Mouse (Mus musculus) neural tube, embryonic 13.5 days (tissue): ENCODE data around the gene Mrpl12. TPM values are rescaled to one million over a fixed set of nuclear protein-coding genes. Genes with fewer than 3 reads are reported as not detected.

Source experiments
- ATAC-seq: fragments of 200-750 bp; cut with Nextera tagmentation; 2 replicates; pipeline ENCODE4 v1.8.0; 2017; ENCODE audit warnings: low read depth, mild to moderate bottlenecking, moderate TSS enrichment, moderate library complexity
- H3K27ac ChIP-seq: fragments of 300-500 bp; sonication (generic); replicated peaks from 2 replicates; pipeline ENCODE4 v1.5.1; 2015; ENCODE audit warnings: moderate library complexity, mild to moderate bottlenecking, inconsistent platforms
- H3K27me3 ChIP-seq: fragments of 300-500 bp; sonication (generic); 2 replicates; pipeline ENCODE4 v1.6.1; 2015; ENCODE audit warnings: mild to moderate bottlenecking, inconsistent platforms
- H3K36me3 ChIP-seq: fragments of 300-500 bp; sonication (generic); 2 replicates; pipeline ENCODE4 v1.6.1; 2015; ENCODE audit warnings: mild to moderate bottlenecking, inconsistent platforms
- H3K4me1 ChIP-seq: fragments of 300-500 bp; sonication (generic); replicated peaks from 2 replicates; pipeline ENCODE4 v1.6.1; 2015; ENCODE audit warnings: inconsistent platforms
- H3K4me2 ChIP-seq: fragments of 300-500 bp; sonication (generic); 2 replicates; pipeline ENCODE4 v1.6.1; 2015; ENCODE audit warnings: inconsistent platforms, mild to moderate bottlenecking, moderate library complexity
- H3K4me3 ChIP-seq: fragments of 300-500 bp; sonication (generic); 2 replicates; pipeline ENCODE4 v1.5.1; 2015; ENCODE audit warnings: mild to moderate bottlenecking, inconsistent platforms
- H3K9ac ChIP-seq: fragments of 300-500 bp; sonication (generic); 2 replicates; pipeline ENCODE4 v1.6.1; 2015; ENCODE audit warnings: moderate library complexity, mild to moderate bottlenecking, inconsistent platforms
- H3K9me3 ChIP-seq: fragments of 300-500 bp; sonication (generic); 2 replicates; pipeline ENCODE4 v1.6.1; 2016; ENCODE audit warnings: inconsistent platforms
- WGBS: fragments of 180-500 bp; shearing (Covaris S2); methylation state at CpG from one replicate; pipeline ENCODE4 v1.1.7; 2015; 5-methylcytosine and 5-hydroxymethylcytosine counted together
- polyA plus RNA-seq: library from polyadenylated mRNA; unstranded; fragments of >200 nt; fragmentation: Nextera tagmentation; extraction: Ambion mirVana; gene quantifications from 2 replicates; pipeline ENCODE4 v1.2.1, GENCODE M21; 2015

The Mrpl12 gene
- polyA plus RNA-seq, 1 experiment from 2014 or later = 123 TPM

- 81% methylated on average over 4 of the region's 4 CpGs for WGBS
- Histone ChIP-seq H3K27me3 (no peaks in the 10 kb centered on the region), H3K4me1 (peaks cover 53% of the 10 kb centered on the region), H3K9me3 (no peaks in the 10 kb centered on the region), H3K27ac (no peak overlapping the region), H3K36me3 (peaks cover 33% of the 10 kb centered on the region), H3K4me3 (no peak overlapping the region), H3K9ac (no peak overlapping the region; the same call in 1 of the 2 replicates), H3K4me2 (no peak overlapping the region)
- ATAC-seq = no peak
These were observed 4.1 kb downstream of the Mrpl12 start for GRCm38 (mm10) chr11:120488516-120488915.

DNA sequence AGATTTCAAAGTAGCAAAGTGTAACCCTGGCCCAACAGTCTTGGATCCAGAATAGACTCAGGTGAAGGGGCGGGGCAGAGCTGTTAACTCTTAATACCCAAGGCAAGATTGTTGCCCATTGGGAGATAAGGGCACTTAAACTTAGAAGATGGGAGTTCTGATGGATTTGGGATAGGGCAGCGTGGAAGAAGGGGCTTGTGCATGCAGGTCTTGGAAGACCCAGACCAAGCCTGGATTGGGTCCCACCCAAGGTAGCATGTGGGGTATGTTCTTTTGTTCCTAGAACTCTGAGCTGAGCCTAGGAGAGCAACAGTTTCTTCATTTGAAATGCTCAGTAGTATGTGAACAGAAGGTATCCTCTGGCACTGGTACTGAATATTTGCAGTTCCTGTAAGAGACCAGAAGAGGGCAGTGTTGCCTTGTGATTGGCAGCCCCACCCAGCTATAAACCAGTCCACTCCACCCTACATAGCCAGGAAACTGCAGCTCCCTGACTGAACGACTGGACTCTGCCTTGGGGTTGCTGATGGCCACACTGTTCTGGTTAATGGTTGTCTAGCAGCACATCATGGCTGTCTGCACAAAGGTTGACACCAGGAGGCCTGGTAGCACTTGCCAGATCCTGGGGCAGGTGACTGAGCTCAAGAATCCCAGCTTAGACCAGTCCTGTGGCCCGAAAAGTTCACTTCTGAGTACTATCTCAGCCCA, 4.8 kb downstream of the Mrpl12 start:
- no peaks in the 10 kb centered on the region for H3K27me3 ChIP-seq
- H3K4me3 ChIP-seq = no peak overlapping the region
- H3K4me1 ChIP-seq = peaks cover 52% of the 10 kb centered on the region
- peaks cover 31% of the 10 kb centered on the region for H3K36me3 ChIP-seq
- ATAC-seq = no peak
- H3K9ac ChIP-seq = peak overlapping the region; percentile 1; the same call in 1 of the 2 replicates
- whole genome bisulfite sequencing = 55% methylated on average over 4 of the region's 4 CpGs
- H3K27ac ChIP-seq = no peak overlapping the region
- H3K4me2 ChIP-seq = no peak overlapping the region
- H3K9me3 ChIP-seq = no peaks in the 10 kb centered on the region

DNA sequence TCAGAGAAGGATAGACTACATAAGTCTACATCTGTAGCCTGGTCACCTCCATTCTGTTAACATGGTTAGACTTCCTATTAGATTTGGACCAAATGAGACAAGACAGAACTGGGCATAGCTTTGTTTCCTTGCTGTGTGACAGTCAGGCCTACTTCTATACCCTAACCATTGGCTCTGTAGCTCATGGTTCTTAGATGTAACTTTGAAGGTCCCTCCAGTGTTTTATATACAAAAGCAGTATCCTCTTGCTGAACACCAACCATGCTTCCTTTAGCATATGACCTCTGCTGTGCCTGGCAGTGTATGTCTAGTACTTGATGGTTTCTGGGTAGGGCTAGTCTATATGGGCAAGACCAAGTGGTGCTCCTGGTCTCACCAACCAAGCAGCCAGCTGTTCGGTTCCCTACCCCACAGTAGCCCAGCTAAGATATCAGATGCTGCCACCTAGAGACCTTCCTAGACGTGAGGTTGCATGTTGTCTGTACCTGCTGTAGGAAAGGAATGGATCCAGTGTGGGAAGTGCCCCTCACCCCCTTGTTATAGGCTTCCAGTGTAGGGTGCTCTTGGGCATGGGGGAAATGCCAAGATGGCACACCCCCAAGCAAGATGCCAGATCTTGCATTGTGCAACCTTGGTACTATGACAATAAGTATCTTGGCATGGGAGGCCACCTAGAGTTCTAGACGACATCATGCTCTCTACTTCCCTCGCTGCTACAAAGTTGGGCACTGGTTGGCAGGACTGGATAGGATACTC, 6.1 kb downstream of the Mrpl12 start:
- Histone ChIP-seq H3K36me3 (peaks cover 44% of the 10 kb centered on the region), H3K27me3 (no peaks in the 10 kb centered on the region), H3K4me2 (peak overlapping the region; percentile 87), H3K4me3 (peak overlapping the region; percentile 88), H3K27ac (peak overlapping the region; percentile 83; the same call in 1 of the 2 replicates), H3K4me1 (peaks cover 45% of the 10 kb centered on the region), H3K9me3 (no peaks in the 10 kb centered on the region), H3K9ac (no peak overlapping the region; the same call in 1 of the 2 replicates)
- WGBS = 53% methylated on average over 4 of the region's 4 CpGs
- no peak for ATAC-seq

DNA sequence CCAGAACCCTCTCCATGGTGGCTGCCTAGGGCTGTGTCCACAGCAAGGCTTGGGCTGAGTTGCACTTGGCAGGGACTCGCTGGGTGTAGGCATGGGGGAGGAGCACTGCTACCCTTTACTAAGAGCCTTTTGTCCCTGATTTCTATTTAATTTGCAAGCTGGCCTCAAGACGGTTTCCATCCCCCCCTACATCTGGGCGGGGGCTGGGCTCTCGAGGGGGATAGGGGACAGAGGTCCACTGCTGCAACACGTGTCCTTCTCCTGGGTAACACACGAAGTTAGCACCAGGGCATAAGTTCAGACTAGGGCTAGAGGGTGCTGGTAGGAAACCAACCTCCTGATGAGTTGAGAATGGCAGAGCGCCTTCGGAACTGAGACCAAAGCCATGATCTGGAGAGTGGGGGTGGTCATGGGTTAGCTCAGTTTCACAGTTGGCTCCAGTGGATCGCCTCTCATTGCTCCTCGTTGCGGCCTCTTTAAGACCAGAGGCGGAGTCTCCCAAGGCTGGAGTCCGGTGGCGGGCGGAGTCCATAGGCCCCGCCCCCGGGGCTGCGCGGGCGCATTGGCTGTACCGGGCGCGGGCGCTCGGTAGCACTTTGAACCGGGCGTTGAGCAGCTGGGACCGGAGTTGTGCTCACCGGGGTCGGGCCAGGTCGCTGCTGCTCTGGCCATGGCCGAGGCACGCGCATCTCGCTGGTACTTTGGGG, 7.1 kb downstream of the Mrpl12 start, which contains the start of gene Slc25a10:
Gene Slc25a10 (plus strand): TSS at position 524 of the 707 bp plus-strand sequence.
- no peaks in the 10 kb centered on the region for H3K9me3 ChIP-seq
- no peaks in the 10 kb centered on the region for H3K27me3 ChIP-seq
- peak within 1 kb of the TSS; percentile 87 for H3K4me2 ChIP-seq
- H3K9ac ChIP-seq = peak within 1 kb of the TSS; percentile 84
- H3K36me3 ChIP-seq = peaks cover 47% of the 10 kb centered on the region
- peak within 1 kb of the TSS; percentile 88 for H3K4me3 ChIP-seq
- ATAC-seq = peak; percentile 86
- WGBS = under 1% methylated on average over 35 of the region's 35 CpGs
- H3K4me1 ChIP-seq = peaks cover 39% of the 10 kb centered on the region
- peak within 1 kb of the TSS; percentile 83 for H3K27ac ChIP-seq

- H3K36me3 ChIP-seq = peaks cover 47% of the 10 kb centered on the region
- H3K9ac ChIP-seq = peak overlapping the region; percentile 84
- H3K27ac ChIP-seq = peak overlapping the region; percentile 83
- peak overlapping the region; percentile 88 for H3K4me3 ChIP-seq
- H3K4me2 ChIP-seq = peak overlapping the region; percentile 87
- under 1% methylated on average over 48 of the region's 48 CpGs for WGBS
- peak; percentile 55 for ATAC-seq
- no peaks in the 10 kb centered on the region for H3K27me3 ChIP-seq
- no peaks in the 10 kb centered on the region for H3K9me3 ChIP-seq
- H3K4me1 ChIP-seq = peaks cover 39% of the 10 kb centered on the region
These were observed 7.8 kb downstream of the Mrpl12 start for GRCm38 (mm10) chr11:120492024-120492877.

DNA sequence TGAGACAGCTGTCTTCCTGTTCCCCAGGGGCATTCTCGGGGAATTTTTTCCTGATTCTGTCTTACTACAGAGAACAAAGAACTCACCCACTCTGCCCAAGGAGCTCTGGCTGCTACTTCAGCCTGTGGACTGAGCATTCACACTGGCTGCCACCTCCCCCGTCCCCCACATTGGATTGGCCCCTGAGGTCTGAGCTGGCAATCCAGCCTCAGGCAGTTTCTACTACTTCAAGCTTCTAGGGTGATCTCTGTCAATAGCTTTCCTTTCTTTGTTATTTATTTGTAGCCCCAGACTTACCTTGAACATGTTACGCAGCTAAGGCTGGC, 8.4 kb downstream of the Mrpl12 start:
- Histone ChIP-seq H3K9ac (peak overlapping the region; percentile 84), H3K27ac (peak overlapping the region; percentile 83), H3K4me3 (peak overlapping the region; percentile 88), H3K9me3 (no peaks in the 10 kb centered on the region), H3K4me2 (peak overlapping the region; percentile 87), H3K4me1 (peaks cover 39% of the 10 kb centered on the region), H3K27me3 (no peaks in the 10 kb centered on the region), H3K36me3 (peaks cover 47% of the 10 kb centered on the region)
- 28% methylated on average over 3 of the region's 3 CpGs for WGBS
- no peak for ATAC-seq

GRCm38 (mm10) chr11:120493351-120493750, 8.9 kb downstream of the Mrpl12 start:
- Histone ChIP-seq H3K4me3 (peak overlapping the region; percentile 88), H3K9ac (peak overlapping the region; percentile 84), H3K27me3 (no peaks in the 10 kb centered on the region), H3K4me2 (peak overlapping the region; percentile 87), H3K36me3 (peaks cover 47% of the 10 kb centered on the region), H3K9me3 (no peaks in the 10 kb centered on the region), H3K27ac (peak overlapping the region; percentile 83), H3K4me1 (peaks cover 39% of the 10 kb centered on the region)
- 59% methylated on average over 3 of the region's 3 CpGs for WGBS
- ATAC-seq = no peak

- Histone ChIP-seq H3K4me2 (peak overlapping the region; percentile 87), H3K27ac (no peak overlapping the region), H3K9ac (peak overlapping the region; percentile 84; the same call in 1 of the 2 replicates), H3K4me3 (no peak overlapping the region), H3K36me3 (peaks cover 47% of the 10 kb centered on the region), H3K9me3 (no peaks in the 10 kb centered on the region), H3K4me1 (peaks cover 39% of the 10 kb centered on the region), H3K27me3 (no peaks in the 10 kb centered on the region)
- no peak for ATAC-seq
- WGBS = 84% methylated on average over 3 of the region's 3 CpGs
These were observed 9.5 kb downstream of the Mrpl12 start for GRCm38 (mm10) chr11:120493911-120494310.

DNA sequence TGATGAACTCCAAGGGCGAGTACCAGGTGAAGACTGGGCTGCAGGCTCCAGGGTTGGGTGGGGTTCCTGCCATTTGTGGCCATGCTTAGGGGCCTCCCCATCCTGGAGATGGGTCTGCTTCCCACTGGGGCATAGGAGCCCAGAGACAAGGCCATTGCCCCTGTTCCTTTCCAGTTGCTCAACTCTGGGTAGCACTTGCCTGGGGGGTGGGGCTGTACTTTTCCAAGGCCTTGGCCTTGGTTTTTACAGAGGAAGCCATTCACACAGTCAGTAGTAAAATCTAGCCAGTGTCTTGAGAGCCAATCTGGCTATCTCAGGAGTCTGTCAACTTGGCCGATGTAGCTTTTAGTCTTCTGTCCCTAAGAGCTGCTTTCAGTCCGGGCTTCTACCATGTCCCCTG, 13.0 kb downstream of the Mrpl12 start:
- WGBS = 94% methylated on average over 3 of the region's 3 CpGs
- no peak for ATAC-seq

DNA sequence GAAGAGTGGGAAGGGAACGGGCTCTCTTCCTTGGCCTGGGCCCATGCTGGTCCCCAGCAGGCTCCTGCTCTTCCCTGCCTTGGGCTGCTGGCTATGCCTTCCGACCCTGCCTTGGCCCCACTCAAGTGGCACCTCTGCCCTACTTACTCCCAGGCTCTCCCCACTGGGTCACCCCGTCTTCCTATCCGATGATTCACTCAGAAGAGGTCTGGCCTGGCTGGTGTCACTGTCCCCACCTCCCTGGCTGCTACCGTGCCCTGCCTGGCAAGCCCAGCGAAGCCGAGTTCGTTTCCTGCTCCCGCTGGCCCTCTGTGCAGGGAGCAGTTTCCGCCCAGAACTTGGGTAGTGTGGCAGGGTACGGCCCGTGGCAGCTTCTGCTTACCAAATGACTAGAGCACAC, 13.8 kb downstream of the Mrpl12 start:
- no peaks in the 10 kb centered on the region for H3K9me3 ChIP-seq
- no peak overlapping the region for H3K27ac ChIP-seq
- no peak overlapping the region for H3K4me3 ChIP-seq
- H3K9ac ChIP-seq = no peak overlapping the region
- H3K4me1 ChIP-seq = peaks cover 8% of the 10 kb centered on the region
- no peaks in the 10 kb centered on the region for H3K27me3 ChIP-seq
- ATAC-seq = no peak
- 90% methylated on average over 12 of the region's 12 CpGs for WGBS
- H3K4me2 ChIP-seq = no peak overlapping the region
- H3K36me3 ChIP-seq = peaks cover 47% of the 10 kb centered on the region

More for the DNA sequence above, 13.0 kb downstream of the Mrpl12 start:
- Histone ChIP-seq H3K27me3 (no peaks in the 10 kb centered on the region), H3K4me3 (no peak overlapping the region), H3K9me3 (no peaks in the 10 kb centered on the region), H3K4me2 (no peak overlapping the region), H3K27ac (no peak overlapping the region), H3K36me3 (peaks cover 47% of the 10 kb centered on the region), H3K9ac (no peak overlapping the region), H3K4me1 (peaks cover 16% of the 10 kb centered on the region)

- no peak overlapping the region for H3K4me2 ChIP-seq
- H3K9me3 ChIP-seq = no peaks in the 10 kb centered on the region
- peaks cover 1% of the 10 kb centered on the region for H3K4me1 ChIP-seq
- no peak overlapping the region for H3K27ac ChIP-seq
- no peak overlapping the region for H3K4me3 ChIP-seq
- WGBS = 92% methylated on average over 5 of the region's 5 CpGs
- peaks cover 47% of the 10 kb centered on the region for H3K36me3 ChIP-seq
- ATAC-seq = no peak
- H3K9ac ChIP-seq = no peak overlapping the region
- H3K27me3 ChIP-seq = no peaks in the 10 kb centered on the region
These were observed 14.5 kb downstream of the Mrpl12 start for GRCm38 (mm10) chr11:120498891-120499290.
